Mouse (Mus musculus): ENCODE measurements around the gene Dcst2. TPM values are rescaled to one million over a fixed set of nuclear protein-coding genes. Genes with fewer than 3 reads are reported as not detected.

Gene Dcst2
- polyA plus RNA-seq, 1 experiment from 2014 or later, result 0.07 TPM

DNA sequence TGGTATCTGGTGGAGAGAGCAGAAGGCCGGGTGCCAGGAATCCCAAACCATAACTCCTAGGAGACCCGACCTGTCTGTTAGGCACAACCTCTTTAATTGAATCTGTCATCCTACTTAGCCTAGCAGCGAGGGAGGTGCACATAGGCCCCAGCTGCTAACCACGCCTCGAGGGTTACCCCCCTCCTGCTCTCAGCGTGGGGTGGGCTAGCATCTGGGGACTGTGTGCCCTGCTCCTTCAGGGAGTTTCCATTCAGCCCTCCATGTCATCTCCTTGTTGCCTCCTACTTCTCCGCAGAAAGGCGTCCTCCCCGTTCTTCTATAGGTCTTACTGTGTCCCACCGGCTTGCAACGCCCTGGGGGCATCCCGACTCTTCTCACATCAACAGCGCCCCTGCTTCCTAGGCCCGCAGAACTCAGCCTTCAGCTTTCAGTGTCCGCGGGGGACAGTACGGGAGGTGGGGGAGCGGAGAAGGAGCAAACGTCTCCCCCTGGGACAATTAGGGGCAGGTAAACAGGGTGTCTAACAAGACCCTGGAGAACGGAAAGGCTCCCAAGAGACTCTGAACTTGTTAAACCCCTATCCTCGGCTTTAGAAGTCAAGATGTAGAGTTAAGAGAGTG, 42.7 kb upstream of the Dcst2 start:
- no peak for ATAC-seq (replicated peaks; ENCODE audit: insufficient number of reproducible peaks, low FRiP score, low TSS enrichment)
- peak overlapping the region; percentile 58; the same call in 1 of the 2 replicates for H3K9ac ChIP-seq (ENCODE audit: low read depth, low read length)

DNA sequence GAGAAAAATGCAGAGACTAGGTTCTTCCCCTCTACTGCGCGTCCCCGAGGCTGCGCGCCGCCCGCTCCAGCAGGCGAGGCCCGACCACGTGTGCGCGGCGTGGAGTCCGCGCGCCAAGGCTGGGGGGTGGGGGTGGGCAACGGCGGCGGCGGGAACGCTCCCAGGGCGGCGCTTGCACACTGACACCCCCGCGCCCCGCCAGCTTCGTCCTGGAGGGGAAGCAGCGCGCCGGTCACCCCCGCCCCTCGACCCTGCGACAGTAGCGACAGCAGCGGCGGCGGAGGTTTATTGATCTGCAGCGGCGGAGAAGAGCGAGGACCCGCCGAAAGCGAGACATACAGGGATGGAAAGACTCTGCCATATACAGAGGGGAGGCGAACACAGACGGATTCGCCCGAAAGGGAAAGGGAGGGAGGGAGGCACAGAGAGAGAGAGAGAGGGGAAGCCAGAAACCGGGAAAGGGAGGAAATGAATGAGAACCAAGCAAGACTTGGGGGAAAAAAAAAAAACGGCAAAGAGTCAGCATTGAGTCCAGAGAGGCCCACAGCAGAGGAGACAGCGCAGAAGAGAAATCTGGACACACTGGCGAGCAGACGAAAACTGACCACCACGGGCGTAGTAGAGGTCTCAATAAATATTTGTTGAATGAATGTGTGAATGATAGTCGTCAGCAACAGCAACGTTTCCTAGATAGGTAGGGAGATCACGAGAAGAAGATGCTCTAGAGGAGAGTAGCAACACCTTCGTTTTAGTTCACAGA, 42.0 kb upstream of the Dcst2 start:
- 4% methylated on average over 57 of the region's 58 CpGs for WGBS (ENCODE audit: insufficient replicate concordance)
- H3K4me1 ChIP-seq (ENCODE audit: control insufficient read depth, insufficient read depth, low read length), result peaks cover 53% of the 10 kb centered on the region

More for the DNA sequence above, 42.7 kb upstream of the Dcst2 start:
- 8% methylated on average over 21 of the region's 21 CpGs for WGBS (ENCODE audit: insufficient replicate concordance)
- H3K4me2 ChIP-seq, result peak overlapping the region; percentile 92
- peak overlapping the region; percentile 66 for H3K4me3 ChIP-seq (ENCODE audit: low read depth, low read length)
- H3K36me3 ChIP-seq (ENCODE audit: control insufficient read depth, insufficient read depth, low read length), result no peaks in the 10 kb centered on the region
- no peak overlapping the region for H3K27ac ChIP-seq (ENCODE audit: low read depth, low read length)
- no peaks in the 10 kb centered on the region for H3K9me3 ChIP-seq (replicated peaks; ENCODE audit: control insufficient read depth, low read length)
- H3K4me1 ChIP-seq (ENCODE audit: control insufficient read depth, insufficient read depth, low read length), result peaks cover 53% of the 10 kb centered on the region
- peaks cover 72% of the 10 kb centered on the region for H3K27me3 ChIP-seq (ENCODE audit: control insufficient read depth, insufficient read depth, low read length)

DNA sequence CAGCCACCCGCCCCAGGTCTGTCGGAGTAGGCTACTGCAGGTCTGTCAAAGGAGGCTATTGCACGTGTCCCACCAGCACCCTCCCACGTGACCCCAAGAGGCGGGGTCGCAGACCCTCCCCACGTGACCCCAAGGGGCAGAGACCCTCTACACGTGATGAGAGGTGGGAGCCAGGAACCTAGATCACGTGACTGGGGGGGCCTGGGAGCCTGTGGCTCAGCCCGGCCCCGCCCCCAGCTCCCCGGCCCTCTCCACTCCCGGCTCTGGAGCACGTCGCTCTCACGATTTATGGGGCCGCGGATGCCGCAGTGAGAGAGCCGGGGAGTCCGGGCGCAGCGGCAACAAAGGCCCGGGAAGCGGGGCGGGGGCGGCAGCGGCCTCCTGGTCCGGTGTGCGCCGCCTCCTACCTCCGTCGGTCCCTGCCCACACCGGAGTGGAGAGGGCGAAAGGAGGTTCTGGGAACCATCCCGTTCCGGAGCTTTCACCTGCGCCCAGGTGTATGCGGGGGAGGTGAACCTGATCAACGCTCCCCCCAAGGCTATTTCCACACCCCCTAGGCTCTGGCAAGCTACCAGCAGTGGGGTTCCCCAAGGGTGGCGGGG, 41.1 kb upstream of the Dcst2 start:
- WGBS (ENCODE audit: insufficient replicate concordance), result under 1% methylated on average over 37 of the region's 41 CpGs
- H3K27ac ChIP-seq (ENCODE audit: low read depth, low read length), result no peak overlapping the region
- 0 out of 2 replicates have a peak, but pooled peaks have one; percentile 31 for ATAC-seq (replicated peaks; ENCODE audit: insufficient number of reproducible peaks, low FRiP score, low TSS enrichment)
- no peaks in the 10 kb centered on the region for H3K9me3 ChIP-seq (replicated peaks; ENCODE audit: control insufficient read depth, low read length)
- peak overlapping the region; percentile 62; the same call in 1 of the 2 replicates for H3K9ac ChIP-seq (ENCODE audit: low read depth, low read length)
- H3K36me3 ChIP-seq (ENCODE audit: control insufficient read depth, insufficient read depth, low read length), result no peaks in the 10 kb centered on the region
- H3K4me3 ChIP-seq (ENCODE audit: low read depth, low read length), result peak overlapping the region; percentile 66
- H3K4me1 ChIP-seq (ENCODE audit: control insufficient read depth, insufficient read depth, low read length), result peaks cover 45% of the 10 kb centered on the region
- H3K27me3 ChIP-seq (ENCODE audit: control insufficient read depth, insufficient read depth, low read length), result peaks cover 72% of the 10 kb centered on the region
- H3K4me2 ChIP-seq, result peak overlapping the region; percentile 92

More for the DNA sequence above, 42.0 kb upstream of the Dcst2 start:
- H3K9me3 ChIP-seq (replicated peaks; ENCODE audit: control insufficient read depth, low read length), result no peaks in the 10 kb centered on the region
- peak overlapping the region; percentile 92 for H3K4me2 ChIP-seq
- H3K27me3 ChIP-seq (ENCODE audit: control insufficient read depth, insufficient read depth, low read length), result peaks cover 72% of the 10 kb centered on the region
- H3K27ac ChIP-seq (ENCODE audit: low read depth, low read length), result no peak overlapping the region
- peak overlapping the region; percentile 58; the same call in 1 of the 2 replicates for H3K9ac ChIP-seq (ENCODE audit: low read depth, low read length)
- peak overlapping the region; percentile 66 for H3K4me3 ChIP-seq (ENCODE audit: low read depth, low read length)
- no peak for ATAC-seq (replicated peaks; ENCODE audit: insufficient number of reproducible peaks, low FRiP score, low TSS enrichment)
- H3K36me3 ChIP-seq (ENCODE audit: control insufficient read depth, insufficient read depth, low read length), result no peaks in the 10 kb centered on the region

DNA sequence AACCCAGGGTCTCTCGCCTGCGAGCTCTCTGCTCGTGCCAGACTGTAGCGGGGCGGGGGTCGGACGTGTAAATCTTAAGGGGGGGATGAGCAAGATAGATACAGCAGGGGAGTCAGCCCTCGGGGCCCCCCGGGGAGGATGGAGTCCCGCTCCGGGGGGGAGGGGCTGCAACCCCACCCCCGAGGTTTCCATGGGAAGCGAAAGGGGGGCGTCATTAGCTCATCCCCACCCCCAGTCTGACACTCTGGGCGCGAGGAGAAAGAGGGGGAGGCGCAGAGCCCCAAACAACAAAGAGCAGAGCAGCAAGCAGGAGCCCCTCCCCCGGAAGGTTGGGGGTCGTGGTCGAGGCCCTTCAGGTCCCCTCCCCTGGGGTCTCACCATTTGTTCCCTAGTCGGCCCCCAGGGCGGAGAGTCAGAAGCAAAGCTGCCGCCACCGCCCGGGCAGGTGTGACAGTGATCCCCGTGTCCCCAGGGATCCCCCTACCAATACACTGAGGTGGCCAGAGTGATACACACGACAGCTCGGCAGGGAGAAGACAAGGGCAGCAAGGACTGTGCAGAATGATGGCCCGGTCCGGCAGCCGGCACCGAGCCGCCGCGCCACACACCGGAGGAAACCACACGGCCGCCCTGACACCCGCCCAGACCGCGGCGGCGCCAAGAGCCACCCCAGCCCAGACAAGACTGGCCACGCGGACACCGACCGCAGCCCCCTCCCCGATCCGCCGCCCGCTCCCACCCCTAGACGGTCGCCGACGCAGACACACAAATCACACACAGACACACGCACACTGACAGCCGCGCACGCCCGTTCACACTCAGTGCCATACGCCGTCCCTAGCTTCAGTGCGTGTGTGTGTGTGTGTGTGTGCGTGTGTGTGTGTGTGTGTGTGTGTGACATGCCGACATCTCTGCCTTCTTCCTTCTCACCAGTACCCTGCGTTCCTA, 40.3 kb upstream of the Dcst2 start:
- Histone ChIP-seq H3K9me3 (replicated peaks; ENCODE audit: control insufficient read depth, low read length) (no peaks in the 10 kb centered on the region), H3K4me2 (peak overlapping the region; percentile 92), H3K4me3 (ENCODE audit: low read depth, low read length) (peak overlapping the region; percentile 66), H3K27ac (ENCODE audit: low read depth, low read length) (no peak overlapping the region), H3K9ac (ENCODE audit: low read depth, low read length) (peak overlapping the region; percentile 62; the same call in 1 of the 2 replicates), H3K36me3 (ENCODE audit: control insufficient read depth, insufficient read depth, low read length) (no peaks in the 10 kb centered on the region), H3K4me1 (ENCODE audit: control insufficient read depth, insufficient read depth, low read length) (peaks cover 39% of the 10 kb centered on the region), H3K27me3 (ENCODE audit: control insufficient read depth, insufficient read depth, low read length) (peaks cover 68% of the 10 kb centered on the region)
- 1% methylated on average over 59 of the region's 66 CpGs for WGBS (ENCODE audit: insufficient replicate concordance)
- no peak for ATAC-seq (replicated peaks; ENCODE audit: insufficient number of reproducible peaks, low FRiP score, low TSS enrichment)

DNA sequence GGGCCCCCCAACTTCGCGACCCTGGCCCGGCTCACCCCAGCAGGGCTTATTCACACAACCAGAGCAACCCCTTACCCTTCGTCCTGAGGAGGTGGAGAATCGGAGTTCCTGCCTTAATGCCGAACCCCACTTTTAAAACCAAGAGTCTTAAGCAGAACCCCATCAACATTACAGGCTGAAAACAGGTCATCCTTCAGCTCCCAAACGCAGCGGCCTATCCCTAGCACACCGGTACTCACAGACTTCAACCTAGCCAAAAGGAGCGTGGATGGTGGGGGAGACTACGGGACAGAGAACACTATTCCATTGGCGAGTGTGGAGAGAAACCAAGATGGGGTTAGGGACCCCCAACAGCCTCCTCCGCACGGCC, 39.7 kb upstream of the Dcst2 start:
- Histone ChIP-seq H3K4me1 (ENCODE audit: control insufficient read depth, insufficient read depth, low read length) (peaks cover 39% of the 10 kb centered on the region), H3K27me3 (ENCODE audit: control insufficient read depth, insufficient read depth, low read length) (peaks cover 66% of the 10 kb centered on the region), H3K4me2 (peak overlapping the region; percentile 92), H3K27ac (ENCODE audit: low read depth, low read length) (no peak overlapping the region), H3K36me3 (ENCODE audit: control insufficient read depth, insufficient read depth, low read length) (no peaks in the 10 kb centered on the region), H3K9ac (ENCODE audit: low read depth, low read length) (peak overlapping the region; percentile 65), H3K4me3 (ENCODE audit: low read depth, low read length) (peak overlapping the region; percentile 66), H3K9me3 (replicated peaks; ENCODE audit: control insufficient read depth, low read length) (no peaks in the 10 kb centered on the region)
- WGBS (ENCODE audit: insufficient replicate concordance), result under 1% methylated on average over 14 of the region's 14 CpGs
- ATAC-seq (replicated peaks; ENCODE audit: insufficient number of reproducible peaks, low FRiP score, low TSS enrichment), result no peak

DNA sequence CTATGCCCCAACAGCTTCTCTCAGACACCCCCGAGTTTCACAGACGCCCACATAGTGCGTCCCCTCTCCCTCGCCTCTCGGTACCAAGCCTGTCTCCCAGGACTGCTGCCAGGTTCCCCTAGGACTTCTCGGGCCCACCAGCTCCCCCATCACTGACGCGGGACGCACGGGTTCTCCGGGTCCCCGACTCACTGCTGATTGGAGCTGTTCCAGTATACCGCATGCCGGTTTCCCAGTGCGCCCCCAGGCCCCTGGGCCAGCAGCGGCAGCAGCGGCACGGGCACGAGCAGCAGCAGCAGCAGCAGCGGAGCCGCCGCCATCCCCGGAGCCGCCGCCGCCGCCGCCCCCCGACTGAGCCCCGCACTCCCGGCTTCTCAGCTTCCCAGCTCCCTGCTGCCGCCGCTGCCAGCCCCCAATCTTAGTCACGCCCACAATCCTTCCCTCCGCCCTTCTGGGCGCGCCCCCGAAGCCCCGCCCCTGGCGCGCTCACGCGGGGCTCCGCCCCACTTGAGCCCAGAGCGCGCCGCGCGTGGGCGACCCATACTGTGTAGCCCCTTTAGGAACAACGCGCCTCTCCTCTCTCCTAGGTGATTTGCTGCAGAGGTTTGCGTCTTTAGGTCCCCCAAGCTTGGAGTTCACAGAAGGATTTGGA, 39.1 kb upstream of the Dcst2 start, which contains the start of gene Efna3:
Efna3 (minus strand) TSS at position 452 of the 652 bp plus-strand sequence.
- peaks cover 61% of the 10 kb centered on the region for H3K27me3 ChIP-seq (ENCODE audit: control insufficient read depth, insufficient read depth, low read length)
- H3K9ac ChIP-seq (ENCODE audit: low read depth, low read length), result peak within 1 kb of the TSS; percentile 65
- H3K4me2 ChIP-seq, result peak within 1 kb of the TSS; percentile 92
- no peaks in the 10 kb centered on the region for H3K9me3 ChIP-seq (replicated peaks; ENCODE audit: control insufficient read depth, low read length)
- H3K36me3 ChIP-seq (ENCODE audit: control insufficient read depth, insufficient read depth, low read length), result no peaks in the 10 kb centered on the region
- H3K4me1 ChIP-seq (ENCODE audit: control insufficient read depth, insufficient read depth, low read length), result peaks cover 39% of the 10 kb centered on the region
- WGBS (ENCODE audit: insufficient replicate concordance), result 0% methylated on average over 41 of the region's 53 CpGs
- no peak for ATAC-seq (replicated peaks; ENCODE audit: insufficient number of reproducible peaks, low FRiP score, low TSS enrichment)
- peak within 1 kb of the TSS; percentile 66 for H3K4me3 ChIP-seq (ENCODE audit: low read depth, low read length)
- no peak within 1 kb of the TSS for H3K27ac ChIP-seq (ENCODE audit: low read depth, low read length)

DNA sequence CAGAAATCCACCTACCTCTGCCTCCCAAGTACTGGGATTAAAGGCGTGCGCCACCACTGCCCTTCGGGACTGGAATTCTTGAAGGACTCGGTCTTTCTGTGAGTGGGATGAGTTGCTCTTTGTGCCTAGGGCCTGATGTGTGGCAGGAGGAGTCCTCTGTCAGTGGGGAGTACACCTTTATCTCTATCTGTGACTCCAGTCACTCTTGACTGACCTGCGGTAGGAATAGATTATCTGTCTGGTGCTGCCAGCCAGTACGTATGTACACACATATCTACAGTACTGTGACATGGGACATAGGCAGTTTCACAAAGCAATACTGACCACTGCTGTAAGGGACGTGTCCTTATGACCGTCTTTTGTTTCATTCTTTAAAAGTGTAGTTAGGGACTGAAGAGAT, 35.9 kb upstream of the Dcst2 start:
- Histone ChIP-seq H3K36me3 (ENCODE audit: control insufficient read depth, insufficient read depth, low read length) (no peaks in the 10 kb centered on the region), H3K4me3 (ENCODE audit: low read depth, low read length) (no peak overlapping the region), H3K4me2 (no peak overlapping the region), H3K27me3 (ENCODE audit: control insufficient read depth, insufficient read depth, low read length) (peaks cover 30% of the 10 kb centered on the region), H3K9ac (ENCODE audit: low read depth, low read length) (no peak overlapping the region), H3K4me1 (ENCODE audit: control insufficient read depth, insufficient read depth, low read length) (peaks cover 25% of the 10 kb centered on the region), H3K9me3 (replicated peaks; ENCODE audit: control insufficient read depth, low read length) (no peaks in the 10 kb centered on the region), H3K27ac (ENCODE audit: low read depth, low read length) (no peak overlapping the region)
- ATAC-seq (replicated peaks; ENCODE audit: insufficient number of reproducible peaks, low FRiP score, low TSS enrichment), result no peak
- 81% methylated on average over 8 of the region's 8 CpGs for WGBS (ENCODE audit: insufficient replicate concordance)
